Mouse (Mus musculus) bone marrow macrophage, adult 2 months (primary cell): ENCODE data around the gene Fgd1.

Experiments used
- CTCF ChIP-seq: IDR thresholded peaks from 2 replicates; pipeline ENCODE4 v1.5.1; 2012; ENCODE audit warnings: low read depth, mild to moderate bottlenecking, low read length, moderate library complexity
- POLR2A ChIP-seq: IDR thresholded peaks from 2 replicates; pipeline ENCODE4 v1.6.1; 2012; ENCODE audit warnings: mild to moderate bottlenecking, low read depth, low read length, borderline replicate concordance

DNA sequence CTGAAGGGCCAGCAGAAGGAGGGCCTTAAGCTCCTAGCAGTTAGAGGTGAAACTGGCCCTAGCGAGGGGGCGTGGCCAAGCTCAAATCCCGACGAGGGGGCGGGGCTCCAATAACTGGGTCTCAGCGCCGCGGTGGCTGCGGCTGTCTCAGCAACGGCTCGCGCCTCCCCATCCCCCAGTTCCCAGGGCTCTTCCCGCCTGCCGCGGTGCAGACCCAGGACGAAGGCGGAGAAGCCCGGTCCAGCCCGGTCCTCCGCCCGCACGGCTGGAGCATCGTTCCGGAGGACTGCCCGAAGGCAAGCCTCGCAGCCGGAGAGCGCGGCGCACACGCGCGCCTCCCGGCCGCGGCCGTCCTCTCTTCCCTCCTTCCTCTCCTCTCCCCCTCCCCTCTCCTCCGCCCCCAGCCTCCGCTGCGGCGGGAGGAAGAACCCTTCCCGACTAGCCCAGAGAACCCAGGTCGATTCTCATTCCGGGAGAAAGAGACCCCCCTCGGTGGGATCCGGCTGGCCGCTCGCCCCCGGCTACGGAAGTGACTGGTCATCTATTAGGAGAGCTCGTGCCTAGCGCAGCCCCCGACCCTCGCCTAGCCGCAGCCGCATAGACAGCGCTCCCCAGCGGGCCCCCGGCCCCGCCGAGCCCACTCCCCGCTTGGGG lies 954 bp downstream of the Fgd1 start:
- TF ChIP-seq CTCF = no peak
- no peak for TF ChIP-seq POLR2A
